Mouse (Mus musculus) cortical plate, adult 2 months (tissue): Measurements from ENCODE around the gene Slc13a4. TPM values are rescaled to one million over a fixed set of nuclear protein-coding genes. Genes with fewer than 3 reads are reported as not detected.

Source experiments
- H3K27ac ChIP-seq: fragments of 200-500 bp; 2 replicates; pipeline ENCODE4 v1.5.1; 2012; ENCODE audit warnings: low read length, control low read depth, inconsistent platforms; ENCODE audit not compliant: insufficient read depth
- H3K4me1 ChIP-seq: fragments of 200-500 bp; 2 replicates; pipeline ENCODE4 v1.6.1; 2011; ENCODE audit warnings: low read length; ENCODE audit not compliant: control insufficient read depth, insufficient read depth
- H3K4me3 ChIP-seq: fragments of 200-500 bp; 2 replicates; pipeline ENCODE4 v1.5.1; 2011; ENCODE audit warnings: mild to moderate bottlenecking, low read length, control low read depth; ENCODE audit not compliant: insufficient read depth
- CTCF ChIP-seq: fragments of 200-500 bp; IDR thresholded peaks from 2 replicates; pipeline ENCODE4 v1.5.1; 2011; ENCODE audit warnings: mild to moderate bottlenecking, control low read depth, low read length; ENCODE audit not compliant: insufficient read depth; ENCODE audit errors: extremely low read depth
- POLR2A ChIP-seq: fragments of 200-500 bp; IDR thresholded peaks from 2 replicates; pipeline ENCODE4 v1.6.1; 2011; ENCODE audit warnings: mild to moderate bottlenecking, low read length, control low read depth; ENCODE audit not compliant: insufficient read depth; ENCODE audit errors: extremely low read depth
- polyA plus RNA-seq: library from polyadenylated mRNA; depleted of rRNA; stranded (reverse); fragments of >200 nt; gene quantifications from 2 replicates; pipeline ENCODE4 v1.2.3, GENCODE M21; 2012

The Slc13a4 gene
- polyA plus RNA-seq, 1 experiment = 9.5 TPM

- no peak for TF ChIP-seq CTCF
- TF ChIP-seq POLR2A = no peak
- Histone ChIP-seq H3K4me3 (no peak overlapping the region), H3K27ac (no peak overlapping the region)
These were observed 795 bp downstream of the Slc13a4 start for GRCm38 (mm10) chr6:35307136-35307535.

GRCm38 (mm10) chr6:35303355-35303900, 4.5 kb downstream of the Slc13a4 start:
- no peak for TF ChIP-seq POLR2A
- no peak for TF ChIP-seq CTCF

More at GRCm38 (mm10) chr6:35307136-35307535, 795 bp downstream of the Slc13a4 start:
- H3K4me1 ChIP-seq = no peaks in the 10 kb centered on the region

DNA sequence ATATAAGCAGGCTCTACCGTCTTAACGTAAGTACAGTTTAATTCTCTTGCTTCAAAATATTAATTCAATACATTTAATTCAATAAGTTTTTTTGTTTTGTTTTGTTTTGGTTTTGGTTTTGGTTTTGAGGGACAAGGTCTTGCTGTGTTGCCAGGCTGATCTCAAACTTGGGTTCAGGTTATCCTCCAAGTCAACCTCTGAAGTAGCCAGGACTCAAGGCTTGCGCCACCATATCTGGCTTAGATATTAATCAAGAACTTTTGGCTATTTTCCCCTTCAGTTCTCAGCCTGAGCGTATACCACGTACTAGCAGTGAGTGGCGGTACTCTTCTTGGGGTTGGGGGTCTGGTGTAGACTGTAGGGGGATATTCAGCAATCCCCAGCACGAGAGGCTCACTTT, 5.3 kb downstream of the Slc13a4 start:
- Histone ChIP-seq H3K4me1 (peaks cover 2% of the 10 kb centered on the region; the same call in 1 of the 2 replicates), H3K27ac (no peak overlapping the region), H3K4me3 (no peak overlapping the region)
- TF ChIP-seq CTCF (no peak), POLR2A (no peak)

More at GRCm38 (mm10) chr6:35303355-35303900, 4.5 kb downstream of the Slc13a4 start:
- Histone ChIP-seq H3K27ac (no peak overlapping the region), H3K4me1 (no peaks in the 10 kb centered on the region), H3K4me3 (no peak overlapping the region)

DNA sequence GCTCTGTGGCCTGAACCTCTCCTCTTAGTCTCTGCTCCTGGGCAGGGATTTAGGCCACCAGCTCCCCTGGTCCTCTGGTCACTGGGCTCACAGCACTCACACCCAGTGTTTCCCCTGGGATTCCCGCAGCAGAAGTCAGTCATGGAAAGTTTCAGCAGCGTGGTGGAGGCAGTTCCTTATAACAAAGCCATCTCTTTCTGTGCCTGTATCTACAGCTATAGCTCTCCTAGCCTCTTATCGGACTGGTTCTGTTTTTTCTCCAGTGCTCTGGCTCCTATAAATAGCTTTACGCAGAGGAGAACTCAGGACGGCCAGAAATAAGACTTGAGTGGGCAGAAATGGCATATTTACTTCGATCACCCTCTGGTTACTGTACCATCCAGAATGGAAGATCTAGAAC, 9.6 kb downstream of the Slc13a4 start:
- H3K27ac ChIP-seq = no peak overlapping the region
- TF ChIP-seq CTCF (no peak), POLR2A (no peak)
- peaks cover 3% of the 10 kb centered on the region for H3K4me1 ChIP-seq
- no peak overlapping the region for H3K4me3 ChIP-seq

DNA sequence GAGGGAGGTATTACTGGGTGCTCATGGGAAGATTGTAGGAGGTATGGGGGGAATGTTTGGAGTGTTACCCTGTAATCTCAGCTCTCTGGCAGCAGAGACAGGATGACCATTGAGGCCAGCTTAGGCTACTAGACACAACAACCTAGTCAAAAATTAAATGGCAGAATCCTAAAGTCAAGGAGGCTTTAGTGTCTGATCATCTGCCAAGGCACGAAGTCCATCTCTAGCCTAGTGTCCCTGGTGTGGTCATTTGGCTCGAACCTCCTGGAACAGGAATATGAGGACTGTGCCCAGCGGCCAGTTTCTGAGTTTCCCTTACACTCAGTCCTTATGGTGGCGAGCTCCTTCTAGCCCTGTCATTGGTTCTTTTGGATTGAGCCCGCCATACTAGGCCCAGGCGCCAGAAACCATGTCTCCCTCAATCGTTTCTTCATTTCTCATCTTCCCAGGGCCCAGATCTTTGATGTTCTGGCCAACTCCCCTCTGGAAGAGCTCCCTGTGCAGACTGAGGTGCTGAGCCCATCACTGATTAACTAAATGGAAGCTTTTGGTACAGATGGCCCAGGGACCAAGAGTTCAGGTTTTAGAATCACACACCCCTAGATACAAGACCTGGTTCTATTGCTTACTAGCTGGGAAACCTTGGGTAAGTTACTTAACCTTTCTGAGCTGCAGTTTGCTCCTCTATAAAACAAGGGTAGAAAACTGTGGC, 10.3 kb downstream of the Slc13a4 start:
- Histone ChIP-seq H3K4me1 (peaks cover 3% of the 10 kb centered on the region), H3K4me3 (no peak overlapping the region), H3K27ac (no peak overlapping the region)
- TF ChIP-seq CTCF (no peak), POLR2A (no peak)

DNA sequence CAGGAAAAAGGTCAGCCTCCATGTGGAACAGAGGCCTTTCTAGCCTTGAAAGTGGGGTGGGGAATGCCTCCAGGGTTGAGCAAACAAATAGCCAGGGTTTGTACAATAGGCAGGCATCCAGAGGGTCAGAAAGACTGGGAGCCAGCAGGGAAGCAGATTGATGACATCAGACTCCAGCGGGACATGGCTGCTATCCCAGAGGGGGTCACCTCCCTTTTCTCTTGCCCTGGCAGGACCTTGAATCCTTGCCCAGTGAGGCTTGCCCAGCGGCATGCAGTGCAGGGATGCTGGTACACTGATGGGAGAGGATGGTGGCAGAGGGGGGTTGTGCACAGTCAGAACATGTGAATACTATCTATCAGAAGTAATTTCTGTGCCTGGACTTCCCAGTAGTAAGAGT, 10.9 kb downstream of the Slc13a4 start:
- Histone ChIP-seq H3K4me3 (no peak overlapping the region), H3K27ac (no peak overlapping the region), H3K4me1 (peaks cover 3% of the 10 kb centered on the region)
- TF ChIP-seq CTCF (no peak), POLR2A (no peak)

DNA sequence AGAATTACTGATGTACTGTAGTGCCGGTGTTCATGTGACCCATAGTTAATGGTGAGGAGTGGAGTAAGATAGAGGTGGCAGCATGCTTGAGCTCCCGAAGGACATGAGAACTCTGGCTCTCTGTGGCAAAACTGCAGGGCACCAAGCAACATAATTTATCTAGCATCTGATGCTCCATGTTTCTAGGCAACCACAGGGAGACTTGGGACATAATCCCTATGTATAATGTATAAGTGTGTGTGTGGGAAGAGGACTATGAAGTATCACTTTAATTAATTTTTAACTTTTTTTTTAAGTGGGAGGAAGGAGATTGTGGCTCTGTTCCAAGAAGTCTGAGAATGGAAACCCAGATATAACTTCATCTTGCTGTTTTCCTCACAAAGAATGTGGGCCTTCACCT, 13.0 kb downstream of the Slc13a4 start:
- H3K4me3 ChIP-seq = no peak overlapping the region
- peaks cover 3% of the 10 kb centered on the region for H3K4me1 ChIP-seq
- H3K27ac ChIP-seq = no peak overlapping the region
- TF ChIP-seq POLR2A (no peak), CTCF (no peak)

DNA sequence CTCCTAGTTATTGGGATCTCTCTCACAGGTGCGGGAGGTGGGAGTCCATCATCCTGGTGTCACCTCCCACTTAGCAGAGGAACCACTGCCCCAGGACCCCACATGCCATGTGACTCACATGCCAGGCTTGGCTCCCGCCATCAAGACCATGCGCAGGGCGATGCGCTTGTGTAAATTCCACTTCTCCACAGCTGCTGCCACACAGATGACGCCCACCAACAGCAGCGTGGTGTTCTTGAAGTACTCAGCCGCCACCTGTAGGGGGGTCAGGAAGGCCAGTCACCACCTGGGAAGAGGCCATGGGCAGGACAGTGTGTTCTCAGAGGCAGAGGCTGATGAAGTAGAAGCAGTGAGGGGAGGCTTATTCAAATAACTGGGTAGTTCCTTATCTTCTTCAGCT, 18.3 kb downstream of the Slc13a4 start:
- TF ChIP-seq CTCF = no peak
- TF ChIP-seq POLR2A = no peak
- Histone ChIP-seq H3K27ac (no peak overlapping the region), H3K4me1 (peaks cover 2% of the 10 kb centered on the region; the same call in 1 of the 2 replicates), H3K4me3 (no peak overlapping the region)

DNA sequence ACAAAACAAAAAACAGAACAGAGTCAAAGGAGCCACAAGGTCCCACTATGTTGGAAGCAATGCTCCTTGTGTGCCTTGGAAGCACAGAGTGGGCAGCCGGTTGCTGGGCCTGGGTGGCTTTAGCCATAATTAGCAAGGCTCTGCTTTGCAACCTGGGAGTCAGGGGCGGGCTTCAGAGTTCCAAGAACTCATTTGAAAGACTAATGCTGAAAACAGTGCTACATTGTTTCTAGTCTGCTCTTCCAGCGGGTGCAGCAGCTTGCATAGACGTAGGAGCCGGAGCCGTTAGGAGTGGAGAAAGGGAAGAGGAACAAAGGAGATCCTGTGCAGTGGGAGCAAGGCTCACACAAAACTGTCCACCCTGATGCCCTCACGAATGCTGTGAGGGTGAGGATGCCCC, 19.0 kb downstream of the Slc13a4 start:
- H3K4me1 ChIP-seq = peaks cover 2% of the 10 kb centered on the region; the same call in 1 of the 2 replicates
- H3K27ac ChIP-seq = no peak overlapping the region
- TF ChIP-seq POLR2A (no peak), CTCF (no peak)
- H3K4me3 ChIP-seq = no peak overlapping the region
